Mouse (Mus musculus) skeletal muscle tissue, adult 2 months (tissue): ENCODE measurements around the gene Pklr.
"Not testable (repeated sequence)": the region's sequence is repeated elsewhere in the genome, so short reads cannot be mapped to it uniquely, and the experiment has no call there.

ENCODE experiments used
- DNase-seq: peaks from one replicate; pipeline ENCODE4 v3.0.0-alpha.2; 2012; ENCODE audit warnings: low read depth, low spot score

Pklr gene

DNA sequence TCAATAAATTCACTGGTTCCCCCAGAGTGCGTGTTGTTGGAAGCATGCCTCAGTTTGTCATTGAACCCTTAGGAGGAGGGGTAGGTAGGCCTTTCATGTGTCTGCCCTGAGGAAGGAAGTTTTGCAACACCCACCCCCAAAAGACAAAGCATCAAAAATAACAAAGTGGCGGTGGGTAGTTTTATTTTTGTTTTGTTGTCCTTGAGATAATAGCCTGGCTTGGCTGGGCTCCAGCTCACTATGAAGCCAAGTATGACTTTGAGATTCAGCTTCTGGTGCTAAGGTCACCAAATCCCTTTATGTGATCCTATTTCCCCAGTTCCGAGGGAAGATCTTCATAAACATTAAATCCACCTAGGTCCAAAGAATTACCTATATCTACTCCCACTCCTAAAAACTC lies 11.7 kb upstream of the Pklr start:
- no peak for DNase-seq

DNA sequence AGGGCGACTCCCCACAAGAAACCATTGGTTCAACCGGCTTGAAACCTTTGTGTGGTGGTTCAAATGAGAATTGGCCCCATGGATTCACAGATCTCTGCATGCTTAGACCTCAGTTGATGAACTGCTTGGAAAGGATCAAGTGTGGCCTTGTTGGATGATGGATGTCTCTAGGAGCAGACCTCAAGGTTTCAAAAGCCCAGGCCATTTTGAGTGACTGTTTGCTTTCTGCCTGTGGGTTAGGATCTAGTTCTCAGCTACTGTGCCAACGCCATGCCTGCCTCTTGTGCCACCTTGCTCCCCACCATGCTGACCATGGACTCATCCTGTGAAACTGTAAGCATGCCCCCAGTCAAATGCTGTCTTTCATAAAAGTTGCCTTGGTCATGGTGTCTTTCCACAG lies 10.0 kb upstream of the Pklr start:
- DNase-seq: no peak

DNA sequence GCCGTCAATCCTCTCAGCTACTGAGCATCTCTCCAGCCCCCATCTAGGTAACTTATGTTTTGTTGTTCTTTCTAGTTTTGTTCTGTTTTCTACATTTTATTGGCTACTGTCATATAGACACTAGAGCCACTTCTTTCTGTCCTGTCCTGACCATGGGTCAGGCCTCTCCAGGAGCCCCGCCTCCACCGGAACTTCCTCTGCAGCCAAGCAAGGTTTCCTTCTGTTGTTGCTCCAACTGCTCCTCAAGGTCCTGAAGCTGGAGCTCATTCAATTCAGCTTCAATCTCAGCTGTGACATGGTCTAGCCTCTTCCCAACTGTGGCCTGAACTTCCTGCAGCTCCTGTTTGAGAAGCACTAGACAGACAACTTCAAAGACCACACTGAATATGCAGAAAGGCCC lies 6.0 kb upstream of the Pklr start:
- DNase-seq: no peak

DNA sequence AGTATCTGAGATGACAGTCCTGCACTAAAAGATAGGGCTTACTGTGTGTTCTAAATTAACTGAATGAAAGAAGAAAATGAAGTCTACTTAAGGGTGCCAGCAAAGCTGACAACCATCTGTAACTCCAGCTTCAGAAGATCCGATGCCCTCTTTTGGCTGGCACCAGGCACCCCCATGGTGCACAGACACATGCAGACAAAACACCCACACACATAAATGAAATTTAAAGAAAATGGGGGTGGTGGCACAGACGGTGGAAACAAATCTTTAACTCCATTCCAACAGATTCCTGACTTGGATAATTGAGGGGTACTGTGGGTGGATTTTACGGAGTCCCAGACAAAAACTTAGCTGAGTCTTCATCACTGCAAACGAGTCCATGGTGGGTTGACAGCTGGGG lies 4.1 kb upstream of the Pklr start:
- no peak for DNase-seq

DNA sequence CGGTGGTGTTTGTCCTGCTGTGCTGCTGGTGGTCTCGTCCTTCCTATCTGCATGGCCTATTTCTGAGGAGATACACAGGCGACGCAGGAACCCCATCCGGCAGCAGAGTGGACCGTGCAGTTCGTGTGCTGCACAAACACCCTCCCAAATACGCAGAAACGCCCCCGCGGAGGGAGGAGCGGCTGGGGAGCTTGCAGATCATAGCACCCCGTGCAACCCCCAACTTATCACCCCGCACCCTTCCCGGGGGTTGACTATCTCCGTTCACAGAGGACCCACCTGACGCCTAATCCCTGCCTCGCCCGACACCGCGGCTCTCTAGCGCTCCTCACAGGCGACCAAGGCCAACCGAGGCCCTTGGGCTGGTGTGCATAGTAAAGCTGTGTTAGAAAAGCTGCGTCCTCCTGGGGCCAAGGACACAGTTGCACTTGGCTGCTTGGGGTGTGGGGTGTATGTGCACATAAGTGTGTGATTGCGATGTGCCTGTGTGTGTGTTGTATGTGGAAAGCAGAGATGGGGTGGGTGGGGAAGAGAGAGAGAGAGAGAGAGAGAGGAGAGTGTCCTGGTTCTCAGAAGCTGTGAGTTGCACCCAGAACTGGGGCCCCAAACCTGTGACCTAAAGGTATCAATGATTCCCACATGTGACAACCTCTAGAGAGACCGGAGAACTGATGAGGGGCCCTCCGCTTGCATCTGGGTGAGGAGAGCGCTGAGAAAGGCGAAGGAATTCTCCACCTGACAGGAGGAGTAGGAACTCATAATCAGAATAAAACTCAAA lies 3.5 kb upstream of the Pklr start:
- DNase-seq: no peak

DNA sequence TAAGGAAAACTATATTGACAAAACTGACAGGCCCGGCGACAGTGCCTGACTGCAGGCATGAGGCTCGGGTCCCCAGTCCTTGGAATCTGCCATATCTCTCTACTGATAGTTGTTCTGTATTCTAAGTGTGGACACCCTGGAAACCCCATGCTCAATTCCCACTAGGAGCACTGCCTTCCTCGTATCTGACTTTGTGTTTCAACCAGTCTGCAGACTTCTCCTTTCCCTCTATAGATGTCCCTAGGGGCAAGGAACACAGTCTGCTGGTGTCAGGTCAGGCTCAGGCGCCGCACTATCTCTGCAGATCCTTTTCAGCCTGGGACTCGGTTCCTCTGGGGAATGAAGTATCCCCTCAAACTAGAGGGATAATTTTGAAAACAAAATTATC lies 2.9 kb upstream of the Pklr start:
- DNase-seq: no peak

DNA sequence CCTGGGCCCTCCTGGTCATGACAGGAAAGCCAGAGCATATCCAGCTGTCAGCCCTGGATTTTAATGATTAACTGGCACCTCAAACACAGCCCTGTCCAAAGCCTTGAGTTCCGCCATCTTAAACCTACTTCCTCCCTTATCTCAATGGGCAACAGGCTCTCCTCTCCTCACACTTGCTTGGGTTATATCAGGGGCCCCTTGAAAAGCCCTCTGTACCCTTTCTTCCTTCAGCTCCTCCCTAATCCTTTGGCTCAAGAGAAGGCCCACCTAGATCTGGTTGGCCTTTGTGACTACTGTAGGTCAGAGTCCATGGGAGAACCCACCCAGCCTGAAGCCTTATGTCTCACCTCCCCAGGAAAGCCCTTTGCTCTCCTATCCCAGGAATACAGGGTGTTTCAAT lies 2.2 kb upstream of the Pklr start:
- no peak for DNase-seq

DNA sequence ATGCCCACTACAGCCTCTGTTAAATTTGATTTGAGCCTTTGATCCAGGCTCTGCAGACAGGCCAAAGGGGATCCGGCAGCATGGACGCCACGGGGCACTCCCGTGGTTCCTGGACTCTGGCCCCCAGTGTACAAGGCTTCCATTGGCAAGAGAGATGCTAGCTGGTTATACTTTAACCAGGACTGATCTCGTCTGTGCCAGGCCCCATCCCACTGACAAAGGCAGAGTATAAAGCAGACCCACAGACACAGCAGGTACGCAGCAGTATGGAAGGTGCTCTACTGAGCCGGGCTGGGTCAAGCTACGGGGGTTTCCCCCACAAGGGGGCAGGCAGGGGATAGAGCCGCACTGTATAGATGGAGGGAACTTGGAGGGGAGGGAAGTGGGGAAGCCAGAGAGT lies 423 bp downstream of the Pklr start:
- no peak for DNase-seq

DNA sequence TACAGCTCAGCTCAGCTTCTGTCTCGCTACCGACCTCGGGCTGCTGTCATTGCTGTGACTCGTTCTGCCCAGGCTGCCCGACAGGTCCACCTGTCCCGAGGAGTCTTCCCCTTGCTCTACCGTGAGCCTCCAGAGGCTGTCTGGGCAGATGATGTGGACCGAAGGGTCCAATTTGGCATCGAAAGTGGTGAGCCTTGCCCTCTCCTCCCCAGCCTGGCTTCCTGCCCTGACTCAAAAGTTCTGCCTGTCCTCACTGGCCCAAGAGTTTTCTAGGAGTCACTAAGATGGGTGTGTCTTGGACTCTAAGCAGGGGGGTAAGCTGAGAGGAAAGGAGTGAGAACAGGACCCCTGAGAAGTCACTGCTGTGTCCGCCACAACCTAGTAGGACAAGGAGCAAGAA lies 8.9 kb downstream of the Pklr start:
- no peak for DNase-seq

DNA sequence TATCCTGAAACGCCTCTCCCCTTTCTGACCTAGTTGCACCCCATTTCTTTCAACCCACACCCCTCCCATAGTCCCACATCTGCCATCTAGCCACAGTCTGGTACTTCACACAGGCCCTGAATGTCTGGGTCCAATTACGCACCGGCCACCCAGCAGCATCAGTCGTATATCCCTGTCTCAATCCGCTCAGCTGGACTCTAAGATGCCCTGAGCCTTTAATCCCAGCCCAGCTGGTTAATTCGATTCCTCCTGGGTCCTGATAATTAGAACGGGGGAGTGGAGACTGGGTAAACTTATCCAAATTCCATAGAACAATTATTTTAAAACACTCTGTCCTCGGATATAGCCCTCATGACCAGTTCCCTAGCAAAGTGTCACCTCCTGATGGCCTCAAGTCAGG lies 9.6 kb downstream of the Pklr start:
- DNase-seq: no peak

DNA sequence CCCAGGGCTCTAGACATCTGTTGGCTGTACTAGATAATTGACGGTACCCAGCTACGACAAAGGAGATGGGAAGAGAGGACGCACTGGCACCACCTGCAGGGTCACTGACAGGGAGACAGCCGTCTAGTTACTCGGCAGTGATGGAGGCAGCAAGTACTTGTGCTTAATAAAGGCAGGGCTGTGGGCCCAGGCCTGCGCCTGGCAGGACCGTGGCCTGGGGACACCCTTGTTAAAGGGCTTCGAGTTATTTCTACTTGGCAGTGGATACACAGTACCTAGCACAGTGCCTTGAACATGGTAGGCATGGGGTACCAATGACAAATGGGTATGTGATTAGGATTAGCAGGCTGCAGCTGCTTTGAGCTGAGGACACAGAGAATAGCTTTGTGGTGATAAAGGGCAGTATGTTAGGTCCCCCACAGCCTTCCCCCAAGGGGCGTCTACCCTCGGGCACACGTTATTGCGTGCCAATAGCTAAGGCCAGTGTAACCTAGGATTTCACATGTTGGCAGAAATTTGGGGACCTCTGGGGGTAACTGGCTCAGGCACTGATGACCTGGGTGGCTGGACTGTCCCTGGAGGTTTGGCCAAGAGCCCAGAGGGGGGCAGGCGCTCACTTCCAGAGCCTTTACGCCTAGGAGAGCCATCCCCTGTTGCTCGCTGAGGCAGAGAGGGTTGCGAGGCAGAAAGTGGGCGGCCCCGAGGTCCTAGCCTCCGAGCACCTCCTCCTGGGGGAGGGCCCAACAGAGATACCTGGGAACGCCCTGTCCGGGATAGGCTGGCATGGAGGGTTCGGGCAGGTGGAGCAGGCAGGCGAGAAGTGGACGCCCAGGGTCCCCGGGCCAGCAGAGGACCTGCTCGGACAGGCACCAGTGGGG lies 11.4 kb downstream of the Pklr start:
- no peak for DNase-seq

DNA sequence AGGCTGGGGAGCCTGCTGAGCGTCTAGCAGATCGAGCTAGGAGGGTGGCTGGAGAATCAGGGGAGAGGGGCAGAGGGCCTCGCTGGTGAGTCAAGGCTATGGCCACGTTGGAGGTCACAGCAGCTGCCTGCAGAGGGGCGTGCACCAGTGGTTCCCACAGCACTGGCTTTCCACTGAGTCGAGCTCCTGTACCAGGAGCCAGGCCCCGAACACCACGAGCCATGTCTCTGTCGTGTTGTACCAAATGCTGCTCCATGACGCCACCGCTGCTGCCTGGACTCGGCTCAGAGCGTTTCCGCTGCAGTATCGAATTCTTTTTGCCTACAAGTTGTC lies 12.0 kb downstream of the Pklr start:
- no peak for DNase-seq

DNA sequence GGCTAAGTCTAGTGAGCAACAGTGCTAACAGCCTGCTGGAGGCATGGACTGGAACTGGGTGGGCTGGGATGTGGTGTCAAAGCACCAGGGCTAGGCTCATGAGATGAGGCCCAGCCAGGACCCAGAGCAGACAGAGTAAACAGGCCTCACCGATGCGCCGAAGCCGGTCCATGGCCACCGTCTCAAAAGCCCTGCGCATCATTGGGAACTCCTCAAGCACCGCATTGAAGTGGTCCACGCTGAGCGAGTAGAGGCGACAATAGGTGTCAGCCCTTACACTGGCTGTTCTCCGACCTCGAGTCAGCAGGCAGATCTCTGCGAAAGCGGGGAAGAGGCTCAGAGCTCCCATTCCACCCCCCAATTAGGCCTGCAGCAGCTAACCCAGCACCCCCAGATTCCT lies 12.6 kb downstream of the Pklr start:
- no peak for DNase-seq

DNA sequence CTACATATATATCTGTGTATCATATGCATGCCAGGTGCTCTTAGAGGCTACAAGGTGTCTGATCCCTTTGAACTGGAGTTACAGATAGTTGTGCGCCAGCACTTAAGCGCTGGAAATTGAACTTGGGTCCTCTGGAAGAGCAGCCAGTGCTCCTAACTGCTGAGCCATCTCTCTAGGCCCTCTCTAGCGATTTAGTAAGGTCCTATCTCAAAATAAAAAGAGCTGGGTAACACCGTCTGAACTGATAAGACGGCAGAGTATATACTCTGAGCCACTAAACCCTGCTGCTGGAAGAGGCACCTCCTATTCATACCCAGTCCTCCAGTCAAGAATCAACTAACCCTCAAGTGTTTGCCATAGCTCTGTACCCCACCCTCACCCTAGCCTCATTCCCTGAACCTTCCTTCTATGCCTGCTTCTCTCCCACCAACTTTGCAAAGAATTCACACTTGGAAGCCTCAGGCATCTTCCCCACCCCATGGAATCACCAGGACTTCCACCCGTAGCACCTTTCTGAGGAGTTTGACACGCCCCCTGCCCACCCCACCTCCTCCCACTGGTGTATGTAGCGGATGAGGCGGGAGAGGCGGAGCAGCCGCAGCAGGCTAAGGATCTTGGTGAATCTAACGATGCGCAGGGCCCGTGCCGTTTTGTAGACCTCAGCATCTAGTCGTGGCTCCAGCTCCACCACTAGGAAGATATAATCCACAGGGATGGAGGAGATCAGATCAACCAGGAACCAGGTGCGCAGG lies 16.3 kb downstream of the Pklr start:
- DNase-seq: no peak

DNA sequence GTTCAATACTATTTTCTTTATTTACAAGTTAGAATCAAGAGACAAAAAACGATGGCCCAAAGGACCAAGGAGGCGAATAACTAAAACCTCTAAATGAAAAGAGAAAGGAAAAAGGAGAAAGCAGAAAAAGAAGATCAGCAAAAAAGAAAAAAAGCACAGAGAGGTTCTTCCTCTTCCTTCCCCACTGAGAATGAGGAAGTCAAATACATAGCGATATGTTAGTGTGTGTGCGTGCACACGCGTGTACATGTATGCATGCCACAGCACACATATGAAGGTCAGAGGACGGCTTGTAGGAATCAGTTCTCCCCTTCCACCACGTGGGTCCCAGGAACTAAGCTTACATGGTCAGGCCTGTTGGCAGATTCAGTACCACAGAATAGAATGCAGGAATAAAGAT lies 21.0 kb downstream of the Pklr start:
- DNase-seq: no peak

DNA sequence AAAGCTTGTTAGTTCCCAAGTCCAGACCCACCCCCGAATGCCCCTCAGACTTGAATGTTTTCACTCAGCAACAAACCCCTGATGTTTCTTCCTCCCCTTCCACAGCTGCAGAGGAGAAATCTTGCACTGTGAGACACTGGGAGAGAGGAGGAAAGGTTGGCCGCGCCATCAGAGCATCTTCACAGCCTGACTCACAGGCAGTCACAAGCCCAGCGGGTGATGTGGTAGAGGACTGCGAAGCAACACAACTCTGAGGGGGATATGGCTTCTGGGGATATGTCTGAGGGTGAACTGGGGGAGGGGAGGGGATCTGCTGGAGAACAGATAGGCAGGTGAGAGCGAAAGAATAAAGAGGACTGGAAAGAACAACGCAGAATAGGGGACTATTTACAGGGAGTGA lies 22.7 kb downstream of the Pklr start:
- DNase-seq: no peak

DNA sequence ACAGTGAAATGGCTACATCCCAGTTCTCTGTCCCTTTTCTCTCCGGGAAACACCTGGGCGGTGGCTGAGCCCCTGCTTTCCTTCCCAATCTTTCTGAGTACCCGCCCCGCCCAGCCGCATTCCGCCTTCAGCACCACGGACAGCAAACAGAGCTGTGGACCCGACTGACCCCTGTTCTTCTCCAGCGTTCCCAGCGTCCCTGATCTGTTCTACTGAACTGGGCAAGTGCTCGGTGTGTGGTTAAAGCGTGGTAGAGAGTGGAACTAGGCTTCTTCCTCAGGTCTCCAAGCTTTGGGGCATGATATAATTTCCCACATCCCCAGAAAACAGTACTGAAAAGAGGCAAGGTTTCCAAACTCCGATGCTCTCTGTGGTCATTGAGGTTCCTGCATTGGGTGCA lies 23.3 kb downstream of the Pklr start:
- no peak for DNase-seq

DNA sequence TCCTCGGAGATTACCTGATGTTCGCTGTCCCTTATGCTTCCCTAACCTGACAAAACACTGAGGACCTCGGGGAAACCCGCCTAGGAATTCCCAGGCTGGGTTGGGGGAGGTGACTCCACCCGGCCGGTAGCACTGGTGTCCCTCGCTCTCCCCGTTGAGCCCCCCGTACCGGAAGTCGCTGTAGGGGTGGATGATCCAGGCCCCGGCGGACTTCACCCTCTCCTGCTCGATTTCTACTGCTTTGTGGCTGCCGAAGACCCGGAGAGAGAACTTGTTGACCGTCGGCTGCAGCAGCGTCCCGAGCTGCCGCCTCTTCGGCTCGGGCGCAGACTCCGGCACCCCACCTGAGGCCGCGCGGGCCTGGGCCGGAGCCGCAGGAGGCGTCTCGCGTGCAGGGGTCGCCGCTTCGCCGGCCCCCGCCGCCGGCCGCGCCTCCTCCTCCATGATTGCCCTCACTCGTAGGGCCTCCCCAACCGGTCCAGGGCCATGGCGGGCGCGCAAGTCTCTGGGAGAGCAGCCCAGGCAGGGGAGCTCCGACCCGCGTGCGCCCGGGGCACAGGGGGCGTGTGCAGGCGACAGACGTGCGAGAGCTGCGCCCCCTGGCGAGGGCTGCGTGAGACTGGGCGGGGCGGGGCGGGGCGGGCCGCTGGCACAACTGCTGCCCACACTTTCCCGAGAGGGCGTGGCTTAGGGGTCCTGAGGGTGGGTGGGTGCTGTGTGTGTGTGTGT lies 23.8 kb downstream of the Pklr start, which contains the start of gene Hcn3:
Gene Hcn3, minus strand, starts transcription at position 581 of the 729 bp plus-strand sequence.
- DNase-seq: no peak

DNA sequence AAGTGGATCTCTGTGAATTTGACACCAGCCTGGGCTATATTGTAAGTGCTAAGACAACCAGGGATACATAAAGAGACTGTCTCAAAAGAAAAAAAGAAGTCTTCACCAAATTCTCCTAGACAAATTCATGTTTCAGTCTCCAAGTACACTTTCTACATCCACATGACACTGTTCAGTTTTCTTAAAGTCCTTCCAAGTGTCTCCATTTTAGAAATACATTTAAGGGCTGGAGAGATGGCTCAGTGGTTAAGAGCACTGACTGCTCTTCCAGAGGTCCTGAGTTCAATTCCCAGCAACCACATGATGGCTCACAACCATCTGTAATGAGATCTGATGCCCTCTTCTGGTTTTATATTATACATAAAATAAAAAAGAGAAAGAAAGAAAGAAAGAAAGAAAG lies 25.3 kb downstream of the Pklr start:
- DNase-seq: not testable (repeated sequence)

DNA sequence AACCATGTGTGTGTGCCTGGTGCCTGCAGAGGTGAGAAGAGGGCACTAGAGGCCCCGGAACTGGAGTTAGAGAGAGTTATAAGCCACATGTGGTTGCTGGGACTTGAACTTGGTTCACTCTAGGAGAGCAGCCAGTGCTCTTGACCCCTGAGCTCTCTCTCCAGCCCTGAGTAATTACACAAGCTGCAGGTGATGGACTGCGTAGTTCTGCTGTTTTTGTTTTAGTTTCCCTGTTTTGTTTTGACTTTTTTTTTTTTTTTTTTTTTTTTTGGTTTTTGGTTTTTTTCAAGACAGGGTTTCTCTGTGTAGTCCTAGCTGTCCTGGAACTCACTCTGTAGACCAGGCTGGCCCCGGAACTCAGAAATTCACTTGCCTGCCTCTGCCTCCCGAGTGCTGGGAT lies 25.8 kb downstream of the Pklr start:
- no peak for DNase-seq

DNA sequence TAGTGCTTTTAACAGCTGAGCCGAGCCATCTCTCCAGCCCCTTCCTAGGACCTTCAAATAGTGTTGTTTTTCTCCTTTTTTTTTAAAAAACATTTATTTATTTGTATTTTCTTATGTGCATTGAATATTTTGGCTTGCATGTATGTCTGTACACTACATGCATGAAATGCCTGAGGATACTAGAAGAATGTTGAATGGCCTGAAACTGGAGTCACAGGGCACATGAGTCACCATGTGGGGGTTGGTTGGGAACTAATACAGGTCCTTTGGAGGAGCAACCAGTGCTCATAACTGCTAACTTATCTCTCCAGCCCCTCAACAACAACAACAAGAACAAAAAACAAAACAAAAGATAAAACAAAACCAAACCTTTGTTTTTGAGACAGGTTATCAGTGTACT lies 27.2 kb downstream of the Pklr start:
- no peak for DNase-seq
